Mouse (Mus musculus) spleen, adult 2 months (tissue): ENCODE measurements around the gene Lpin2. TPM values are rescaled to one million over a fixed set of nuclear protein-coding genes. Genes with fewer than 3 reads are reported as not detected.
A peak's percentile ranks its signal among the peaks of the same experiment; 100 is the strongest.

ENCODE experiments used
- DNase-seq, 2 experiments: peaks; one replicate each; pipeline versions ENCODE4 v3.0.0 to v3.0.0-alpha.2; 2012 to 2021; ENCODE audit warnings: low spot score in 2 of 2, low read depth in 1 of 2
- H3K27ac ChIP-seq: fragments of 200-500 bp; 2 replicates; pipeline ENCODE4 v1.5.1; 2012; ENCODE audit warnings: low read length, inconsistent platforms; ENCODE audit not compliant: insufficient read depth
- H3K27me3 ChIP-seq: fragments of 200-500 bp; 2 replicates; pipeline ENCODE4 v1.6.1; 2012; ENCODE audit warnings: mild to moderate bottlenecking, moderate library complexity, low read length, inconsistent platforms; ENCODE audit not compliant: control insufficient read depth, insufficient read depth
- H3K36me3 ChIP-seq: fragments of 200-500 bp; 2 replicates; pipeline ENCODE4 v1.6.1; 2012; ENCODE audit warnings: mild to moderate bottlenecking, low read length, inconsistent platforms; ENCODE audit not compliant: control insufficient read depth, insufficient read depth
- H3K4me1 ChIP-seq: fragments of 200-500 bp; 2 replicates; pipeline ENCODE4 v1.6.1; 2011; ENCODE audit warnings: inconsistent platforms; ENCODE audit not compliant: control insufficient read depth, insufficient read depth, insufficient read length
- H3K4me3 ChIP-seq: fragments of 200-500 bp; 2 replicates; pipeline ENCODE4 v1.5.1; 2011; ENCODE audit warnings: mild to moderate bottlenecking, inconsistent platforms; ENCODE audit not compliant: insufficient read depth, insufficient read length; ENCODE audit errors: extremely low read depth
- CTCF ChIP-seq: fragments of 200-500 bp; IDR thresholded peaks from 2 replicates; pipeline ENCODE4 v1.5.1; 2011; ENCODE audit warnings: mild to moderate bottlenecking, inconsistent platforms; ENCODE audit not compliant: insufficient read depth, insufficient read length, insufficient replicate concordance; ENCODE audit errors: extremely low read depth
- POLR2A ChIP-seq: fragments of 200-500 bp; IDR thresholded peaks from 2 replicates; pipeline ENCODE4 v1.6.1; 2011; ENCODE audit warnings: low read depth, low read length, inconsistent platforms
- WGBS: fragments of 180-500 bp; shearing (Covaris S2); methylation state at CpG from one replicate; pipeline ENCODE4 v1.1.7; 2018; 5-methylcytosine and 5-hydroxymethylcytosine counted together
- polyA plus RNA-seq: library from polyadenylated mRNA; depleted of rRNA; stranded (reverse); fragments of >200 nt; gene quantifications from 2 replicates; pipeline ENCODE4 v1.2.3, GENCODE M21; 2012

The Lpin2 gene
- polyA plus RNA-seq, 1 experiment: 13.4 TPM

DNA sequence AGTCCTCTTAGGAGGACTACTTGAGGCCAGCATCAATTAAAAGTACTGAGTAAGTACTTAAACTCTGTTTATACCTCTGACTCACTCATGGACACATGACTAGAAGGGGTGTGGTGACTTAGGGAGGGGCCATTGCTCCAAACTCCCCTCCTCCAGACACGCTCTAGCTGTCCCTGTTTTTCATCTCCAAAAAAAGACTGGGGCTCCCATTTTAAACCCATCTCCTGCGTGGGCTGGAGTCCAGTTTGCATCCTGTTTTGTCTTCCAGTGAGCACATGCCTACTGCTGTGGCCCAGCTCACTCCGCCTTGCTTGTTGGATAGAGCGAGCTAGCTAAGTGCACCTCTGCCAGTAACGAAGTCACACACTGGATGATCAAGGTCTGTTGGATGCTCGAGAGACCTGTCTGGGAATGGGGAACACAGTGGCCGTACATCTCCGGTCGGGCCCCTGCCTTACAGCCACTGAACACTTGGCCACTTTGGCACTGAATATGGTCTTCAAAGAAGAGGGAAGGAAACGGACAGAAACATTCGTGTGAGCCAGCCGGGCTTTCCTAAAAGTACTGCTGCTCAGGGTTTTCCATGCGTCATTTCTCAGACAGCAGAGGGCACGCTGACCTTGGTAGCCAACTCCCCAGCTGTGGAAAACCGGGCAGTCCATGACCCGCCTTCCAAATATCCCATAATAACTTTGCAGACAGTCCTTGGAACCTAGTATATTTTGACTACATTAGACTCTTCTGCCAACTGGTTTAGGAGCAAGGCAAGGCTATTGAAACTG is 68.7 kb downstream of the Lpin2 start:
- Histone ChIP-seq H3K4me1 (no peaks in the 10 kb centered on the region), H3K27ac (no peak overlapping the region), H3K4me3 (no peak overlapping the region), H3K27me3 (no peaks in the 10 kb centered on the region), H3K36me3 (peaks cover 24% of the 10 kb centered on the region)
- no peak for DNase-seq
- WGBS: 83% methylated on average over 16 of the region's 16 CpGs
- TF ChIP-seq POLR2A (no peak), CTCF (no peak)

GRCm38 (mm10) chr17:71251601-71252001 is 69.2 kb downstream of the Lpin2 start:
- Histone ChIP-seq H3K4me1 (no peaks in the 10 kb centered on the region), H3K27ac (no peak overlapping the region), H3K27me3 (no peaks in the 10 kb centered on the region), H3K4me3 (no peak overlapping the region), H3K36me3 (peaks cover 19% of the 10 kb centered on the region)
- WGBS: 84% methylated on average over 6 of the region's 6 CpGs
- no peak for DNase-seq
- TF ChIP-seq CTCF (no peak), POLR2A (no peak)

DNA sequence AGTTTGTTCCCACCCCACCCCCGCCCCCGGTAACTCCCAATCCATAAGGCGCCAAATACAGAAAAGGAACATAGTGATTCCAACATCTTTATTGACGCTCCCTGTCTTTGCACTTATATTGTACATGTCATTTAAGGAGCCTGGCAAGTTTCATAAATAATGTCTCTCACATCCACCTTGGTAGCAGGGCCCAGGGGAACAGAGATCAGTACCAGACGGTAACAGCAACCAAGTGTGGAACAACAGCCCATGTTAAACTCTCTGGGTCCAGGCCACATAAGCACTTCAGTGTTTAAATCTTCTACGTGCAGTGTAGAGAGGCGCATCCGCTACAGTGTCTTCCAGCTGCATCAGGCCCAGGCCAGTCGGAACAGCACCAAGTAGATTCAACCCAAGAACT is 69.7 kb downstream of the Lpin2 start:
- Histone ChIP-seq H3K4me3 (no peak overlapping the region), H3K27ac (no peak overlapping the region), H3K4me1 (no peaks in the 10 kb centered on the region), H3K36me3 (peaks cover 14% of the 10 kb centered on the region), H3K27me3 (no peaks in the 10 kb centered on the region)
- DNase-seq: no peak
- 94% methylated on average over 9 of the region's 9 CpGs for WGBS
- TF ChIP-seq POLR2A (no peak), CTCF (no peak)

- Histone ChIP-seq H3K27me3 (no peaks in the 10 kb centered on the region), H3K4me1 (no peaks in the 10 kb centered on the region), H3K36me3 (peaks cover 5% of the 10 kb centered on the region; the same call in 1 of the 2 replicates), H3K4me3 (no peak overlapping the region), H3K27ac (no peak overlapping the region)
- 59% methylated on average over 2 of the region's 2 CpGs for WGBS
- TF ChIP-seq POLR2A (no peak), CTCF (no peak)
- no peak for DNase-seq
Measured at GRCm38 (mm10) chr17:71253391-71253790, 71.0 kb downstream of the Lpin2 start.

DNA sequence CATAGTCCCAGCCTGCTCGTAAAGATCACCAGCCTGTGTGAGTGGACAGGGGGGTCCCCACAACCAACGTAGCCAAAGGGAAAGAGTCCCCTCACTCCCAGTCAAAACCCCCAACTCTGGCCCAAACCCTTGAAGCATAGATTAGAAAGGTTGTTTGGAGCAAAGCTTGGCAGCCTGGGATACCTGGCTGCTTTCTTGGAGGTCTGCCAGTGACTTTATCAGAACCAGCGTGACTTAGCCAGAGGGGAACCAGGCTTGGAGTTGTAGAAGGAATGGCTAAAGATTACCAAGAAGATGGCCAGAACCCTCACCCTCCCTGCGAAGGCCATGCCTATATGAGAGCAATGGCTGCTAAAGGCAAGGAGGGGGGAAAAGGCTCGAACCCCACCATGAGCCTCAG is 71.7 kb downstream of the Lpin2 start:
- Histone ChIP-seq H3K36me3 (no peaks in the 10 kb centered on the region), H3K4me3 (no peak overlapping the region), H3K27me3 (no peaks in the 10 kb centered on the region), H3K27ac (no peak overlapping the region), H3K4me1 (no peaks in the 10 kb centered on the region)
- TF ChIP-seq CTCF: no peak
- no peak for TF ChIP-seq POLR2A
- 87% methylated on average over 5 of the region's 5 CpGs for WGBS
- no peak for DNase-seq

DNA sequence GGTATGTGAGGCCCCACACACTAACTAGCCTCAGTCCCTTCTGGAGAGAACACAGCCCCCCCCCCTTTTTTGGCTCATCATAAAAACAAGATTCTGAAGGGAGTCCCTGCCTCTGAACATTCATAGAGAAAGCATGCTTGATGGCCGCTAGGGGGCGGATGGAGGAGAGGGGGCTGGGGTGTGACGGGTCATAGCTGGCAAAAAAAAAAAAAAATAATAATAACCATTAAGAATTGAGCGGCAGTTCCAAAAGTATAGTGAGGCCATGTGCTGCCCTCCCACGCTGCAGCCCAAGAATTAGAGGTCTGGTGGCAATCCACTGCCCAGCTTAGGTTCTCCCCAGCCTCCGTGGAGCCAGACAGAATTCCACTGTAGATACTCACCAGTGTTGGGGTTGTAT is 72.4 kb downstream of the Lpin2 start:
- H3K27me3 ChIP-seq: no peaks in the 10 kb centered on the region
- H3K27ac ChIP-seq: no peak overlapping the region
- DNase-seq: peak in 1 of 2 experiments; percentile 37
- TF ChIP-seq POLR2A (no peak), CTCF (peak; percentile 60; the same call in 1 of the 2 replicates)
- 55% methylated on average over 6 of the region's 6 CpGs for WGBS
- H3K4me3 ChIP-seq: no peak overlapping the region
- H3K4me1 ChIP-seq: no peaks in the 10 kb centered on the region
- no peaks in the 10 kb centered on the region for H3K36me3 ChIP-seq

- WGBS: 88% methylated on average over 14 of the region's 14 CpGs
- Histone ChIP-seq H3K4me1 (no peaks in the 10 kb centered on the region), H3K4me3 (no peak overlapping the region), H3K36me3 (no peaks in the 10 kb centered on the region), H3K27ac (no peak overlapping the region), H3K27me3 (no peaks in the 10 kb centered on the region)
- no peak for DNase-seq
- TF ChIP-seq POLR2A: no peak
- TF ChIP-seq CTCF: no peak
Measured at GRCm38 (mm10) chr17:71256068-71256615, 73.8 kb downstream of the Lpin2 start.
